Mouse (Mus musculus) kidney, adult 2 months (tissue): ENCODE results near the gene Crocc2.

Experiments used
- CTCF ChIP-seq: fragments of 200-500 bp; conservative IDR thresholded peaks from 2 replicates; pipeline ENCODE4 v1.5.1; 2011; ENCODE audit warnings: low read depth, mild to moderate bottlenecking, control low read depth, low read length, moderate library complexity, mixed read lengths; ENCODE audit not compliant: insufficient read depth, insufficient read length
- POLR2A ChIP-seq: fragments of 200-500 bp; IDR thresholded peaks from one replicate; pipeline ENCODE4 v1.6.1; 2011; ENCODE audit warnings: low read depth, low read length, control low read depth

- no peak for TF ChIP-seq CTCF
- TF ChIP-seq POLR2A, result no peak
Observed at GRCm38 (mm10) chr1:93220776-93221175, 52.3 kb downstream of the Crocc2 start.
